Mouse (Mus musculus): ENCODE data around the gene Tnc.

Gene Tnc

DNA sequence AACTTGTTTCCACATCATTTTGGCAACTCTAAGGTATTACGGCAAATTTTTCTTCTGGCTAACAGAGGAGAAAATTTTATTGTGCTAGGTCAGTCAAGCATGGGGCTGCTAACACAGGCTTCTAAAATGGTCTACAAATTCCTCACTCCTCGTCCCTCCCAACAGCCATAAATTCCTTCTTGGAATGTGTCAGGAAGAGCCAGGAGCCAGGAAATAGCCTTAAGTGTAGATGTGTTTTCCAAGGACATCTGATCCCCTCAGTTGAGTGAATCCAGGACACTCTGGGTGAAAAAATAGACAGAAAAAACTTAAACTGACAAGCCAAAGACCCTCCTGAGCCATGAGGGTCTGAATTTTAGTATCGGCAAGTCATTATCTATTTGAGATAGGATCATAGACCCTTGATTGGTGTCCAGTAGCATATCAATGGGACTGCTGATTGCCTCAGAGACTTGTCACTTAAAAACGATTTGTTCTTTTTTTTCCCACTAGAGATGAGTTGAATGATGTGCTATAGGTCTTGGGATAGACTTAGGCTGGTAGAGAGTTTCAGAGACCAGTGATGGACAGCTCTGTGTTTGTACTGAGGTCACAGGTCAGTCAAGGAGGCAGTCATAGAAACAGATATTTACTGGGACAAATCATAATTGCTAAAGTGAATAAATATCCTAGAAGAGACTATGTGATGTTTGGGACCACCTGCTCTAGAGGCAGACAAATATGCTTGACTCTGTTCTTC lies 22.6 kb downstream of the Tnc start:
- no peak for DNase-seq (ENCODE audit: low read depth)

DNA sequence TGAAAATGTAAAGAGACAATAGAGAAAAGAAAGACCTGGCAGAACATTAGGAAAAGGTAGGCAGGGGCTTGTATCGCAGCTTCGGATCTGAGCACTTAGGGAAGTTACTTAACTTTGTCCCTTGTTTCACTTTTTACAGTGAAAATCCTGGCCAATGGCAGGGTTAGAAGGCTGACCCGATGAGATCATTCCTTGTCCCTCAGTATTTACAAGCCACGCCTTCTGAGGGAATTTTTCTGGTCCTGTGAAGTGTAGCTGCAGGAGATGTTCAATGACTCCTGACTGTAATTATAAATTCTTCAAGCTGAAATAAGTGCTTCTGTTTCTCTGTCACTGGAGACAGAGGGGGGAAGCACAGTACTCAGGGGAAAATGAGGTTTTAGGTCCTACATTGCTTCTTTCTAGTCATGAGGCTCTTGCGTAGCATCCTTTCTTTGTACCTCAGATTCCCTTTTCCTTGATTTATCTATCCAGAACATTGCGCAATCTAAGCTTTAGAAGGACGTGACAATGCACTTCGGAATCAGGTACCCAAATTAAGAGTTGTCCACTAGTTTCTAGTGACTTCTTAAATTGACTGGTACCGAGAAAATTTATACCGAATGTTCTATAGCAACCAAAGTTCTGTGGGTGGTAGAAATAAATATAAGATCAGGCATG lies 25.8 kb downstream of the Tnc start:
- no peak for DNase-seq (ENCODE audit: low read depth)

DNA sequence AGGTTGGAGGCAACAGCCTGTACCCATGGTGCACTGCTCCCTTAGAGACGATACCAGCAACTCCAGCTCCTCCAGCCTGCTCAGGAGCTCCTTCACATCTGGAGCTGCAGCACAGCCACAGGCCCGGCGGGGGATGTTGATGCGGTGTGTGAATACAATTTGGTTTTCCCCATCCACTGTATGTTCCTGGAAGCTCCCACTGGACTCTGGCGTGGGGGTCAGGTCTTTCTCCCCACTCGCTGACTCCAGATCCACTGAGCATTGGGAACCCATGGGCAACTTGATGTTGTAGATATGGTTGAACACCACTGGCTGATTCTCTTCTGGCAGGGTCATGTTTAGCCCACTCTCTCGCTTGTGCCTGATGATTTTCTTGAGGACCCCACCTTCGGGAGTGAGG lies 26.7 kb downstream of the Tnc start:
- DNase-seq (ENCODE audit: low read depth) = no peak

DNA sequence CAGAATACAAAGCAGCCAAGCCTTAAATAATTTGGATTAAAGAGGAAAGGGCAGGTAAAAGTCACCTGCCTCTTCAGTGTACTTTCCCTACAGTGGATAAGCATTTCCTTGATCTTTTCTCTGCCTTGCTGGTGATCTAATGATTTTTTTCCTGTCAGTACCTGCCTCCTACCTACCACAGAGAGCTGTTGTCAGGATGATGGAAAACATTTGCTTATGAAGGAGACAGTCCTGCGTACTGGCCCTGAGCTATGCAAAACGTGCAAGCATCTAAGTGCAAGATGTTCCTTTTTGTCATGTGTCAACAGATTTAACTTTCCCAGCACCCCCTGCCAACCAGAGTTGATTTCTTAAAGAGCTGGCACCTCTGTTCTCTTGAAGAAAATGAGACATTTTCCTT lies 35.5 kb downstream of the Tnc start:
- DNase-seq (ENCODE audit: low read depth) = no peak

DNA sequence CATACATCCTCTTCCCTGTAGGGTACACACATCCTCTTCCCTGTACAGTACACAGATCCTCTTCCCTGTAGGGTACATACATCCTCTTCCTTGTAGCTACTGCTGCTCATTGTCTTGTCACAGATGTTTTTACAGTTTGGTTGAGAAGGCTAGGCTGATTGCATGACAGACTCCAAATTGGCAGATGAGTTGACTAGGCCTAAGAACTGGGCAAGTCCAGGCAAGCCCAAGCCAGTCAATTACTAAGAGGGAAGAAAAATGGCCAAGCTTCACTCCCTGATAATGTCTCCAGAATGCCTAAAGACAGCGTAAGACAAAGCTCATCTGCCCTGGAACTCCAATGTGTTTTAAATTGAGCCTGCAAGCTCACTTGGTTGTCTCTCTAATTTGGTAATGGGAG lies 36.9 kb downstream of the Tnc start:
- DNase-seq (ENCODE audit: low read depth) = no peak

DNA sequence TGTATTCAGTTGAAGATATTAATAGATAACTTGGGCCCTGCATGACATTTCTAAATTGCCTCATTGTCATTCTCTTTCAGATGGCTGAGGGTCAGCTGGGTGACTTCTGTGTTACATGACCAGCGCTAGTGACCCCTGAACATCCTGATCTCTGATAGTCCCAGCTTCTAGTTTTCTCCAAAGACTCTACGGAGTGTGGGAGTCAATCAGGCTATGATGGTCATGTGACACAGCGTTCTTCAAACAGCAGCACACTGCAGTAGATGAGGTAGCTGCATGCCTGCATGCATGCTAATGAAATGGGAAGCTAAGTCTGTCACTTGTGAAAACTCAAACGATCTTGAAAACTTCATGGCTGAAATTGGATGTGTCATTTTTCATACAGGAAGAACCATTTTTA lies 41.6 kb downstream of the Tnc start:
- no peak for DNase-seq (ENCODE audit: low read depth)

DNA sequence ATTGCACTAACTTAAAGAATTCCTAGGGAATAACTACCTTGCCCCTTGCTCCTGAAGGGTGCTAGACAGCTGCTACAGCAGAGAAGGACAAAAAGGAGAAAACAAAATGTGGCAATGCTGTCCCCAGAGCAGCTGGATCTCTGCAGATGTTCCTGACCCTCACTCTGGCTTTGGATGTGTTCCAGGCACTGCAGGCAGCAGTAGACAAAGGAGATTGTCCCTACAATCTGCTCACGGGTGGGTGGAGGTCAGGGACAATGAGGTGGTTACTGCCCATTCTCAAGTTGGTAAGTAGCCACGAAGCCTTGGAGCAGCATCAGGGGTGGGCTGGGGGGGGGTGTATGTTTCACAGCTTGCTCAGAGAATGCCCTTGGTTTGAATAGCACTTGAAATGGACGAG lies 43.1 kb downstream of the Tnc start:
- no peak for DNase-seq (ENCODE audit: low read depth)

DNA sequence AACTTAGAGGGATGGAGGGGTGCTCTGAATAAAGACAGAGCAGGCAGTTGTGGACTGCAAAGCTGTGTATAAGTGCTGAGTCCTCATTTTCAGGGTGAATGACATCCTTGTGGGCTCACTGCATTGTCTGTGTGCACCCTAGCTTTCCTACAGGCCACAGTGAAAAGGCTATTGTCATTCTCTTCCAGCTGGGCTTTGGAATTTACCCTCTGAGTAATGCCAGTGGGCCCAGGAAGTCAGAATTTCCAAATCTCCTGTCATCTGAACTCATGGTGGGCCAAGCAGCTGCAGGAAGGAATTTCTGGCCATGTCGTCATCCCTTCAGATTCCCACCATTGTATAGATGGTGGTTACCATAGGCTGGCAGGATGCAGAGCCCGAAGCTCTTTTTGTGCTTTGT lies 44.6 kb downstream of the Tnc start:
- no peak for DNase-seq (ENCODE audit: low read depth)

DNA sequence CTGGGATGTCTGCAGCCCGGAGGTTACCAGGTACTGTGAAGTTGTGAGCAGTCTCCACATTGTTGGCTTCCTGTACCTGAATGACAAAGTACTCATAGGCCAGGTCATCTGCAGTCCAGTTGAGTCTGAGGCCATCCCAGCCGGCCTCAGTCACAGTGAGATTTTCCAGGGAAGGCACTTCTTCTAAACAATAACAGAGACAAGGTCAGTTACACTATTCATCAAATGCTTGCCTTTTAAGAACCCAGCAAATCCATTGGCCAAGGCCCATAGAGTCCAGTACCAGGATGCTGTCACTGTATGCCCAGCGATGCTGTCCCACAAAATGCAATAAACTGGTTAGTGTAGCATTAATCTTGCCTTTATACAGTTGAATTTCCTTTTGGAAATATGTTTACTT lies 46.0 kb downstream of the Tnc start:
- DNase-seq (ENCODE audit: low read depth) = no peak

DNA sequence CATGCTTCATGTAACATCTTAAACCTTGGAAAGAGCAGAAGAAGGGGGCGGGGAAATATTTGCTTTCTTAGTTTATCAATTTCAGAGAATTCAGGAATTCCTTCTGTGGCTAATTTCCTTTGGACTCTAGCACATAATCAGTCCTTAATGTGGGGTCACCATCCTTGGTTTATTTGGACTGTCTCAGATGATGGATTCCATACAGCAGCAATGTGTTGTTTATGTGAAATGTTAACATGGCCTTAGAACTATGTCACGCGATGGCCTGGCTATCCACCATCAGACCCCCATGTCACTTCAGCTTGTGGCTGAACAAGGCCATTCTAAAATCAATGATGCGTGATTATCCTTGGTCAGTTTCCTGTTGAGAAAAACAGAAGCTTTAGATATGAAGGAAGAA lies 46.5 kb downstream of the Tnc start:
- DNase-seq (ENCODE audit: low read depth) = no peak

DNA sequence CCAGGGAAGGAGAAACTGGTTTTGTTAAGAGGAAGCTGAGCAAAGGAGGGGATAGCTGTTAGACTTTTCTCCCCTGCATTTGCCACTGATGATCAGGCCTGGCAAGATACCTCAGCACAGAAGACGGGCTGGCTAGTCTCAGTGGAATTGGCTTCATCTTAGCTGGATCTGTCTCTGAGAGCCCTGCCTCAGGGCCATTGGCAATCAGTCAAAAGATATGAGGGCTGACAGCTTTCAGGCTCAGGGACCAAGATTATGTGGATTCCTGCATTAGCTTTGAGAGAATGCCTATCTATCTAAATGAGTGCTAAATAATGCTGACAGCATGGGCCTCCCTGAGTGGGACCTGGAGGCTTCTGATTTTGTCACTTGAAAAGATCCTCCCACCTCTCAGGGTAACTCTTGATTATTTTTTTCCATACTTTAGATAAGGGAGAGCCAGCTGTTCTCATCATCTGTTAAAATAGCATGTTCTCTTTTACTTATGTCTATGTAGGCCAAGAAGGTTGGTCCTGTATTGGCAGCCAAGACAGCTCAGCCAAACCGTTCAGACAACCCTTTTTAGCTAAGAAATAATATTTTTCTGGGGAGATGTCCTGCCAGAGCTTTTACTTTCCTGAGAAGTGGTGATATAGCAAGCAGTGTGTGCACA lies 53.2 kb downstream of the Tnc start:
- no peak for DNase-seq (ENCODE audit: low read depth)

DNA sequence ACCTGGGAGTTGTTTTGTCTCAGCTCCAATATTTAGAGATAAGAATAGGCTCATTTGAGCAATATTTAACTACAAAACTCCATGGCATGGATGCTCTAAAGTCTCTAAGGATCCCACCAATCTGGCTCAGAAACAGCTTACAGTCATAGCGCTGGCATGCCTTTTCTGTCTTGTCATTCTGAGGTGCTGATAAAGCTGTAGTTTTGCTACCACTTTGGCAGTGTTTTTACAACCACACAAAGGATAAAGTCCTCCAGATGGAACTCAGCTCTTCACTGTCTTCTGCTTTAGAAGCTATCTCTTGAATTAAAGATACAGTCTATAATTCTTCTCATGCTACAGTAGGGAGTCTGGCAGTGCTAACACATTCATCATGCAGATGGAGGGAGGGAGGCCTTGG lies 56.6 kb downstream of the Tnc start:
- DNase-seq (ENCODE audit: low read depth) = no peak

DNA sequence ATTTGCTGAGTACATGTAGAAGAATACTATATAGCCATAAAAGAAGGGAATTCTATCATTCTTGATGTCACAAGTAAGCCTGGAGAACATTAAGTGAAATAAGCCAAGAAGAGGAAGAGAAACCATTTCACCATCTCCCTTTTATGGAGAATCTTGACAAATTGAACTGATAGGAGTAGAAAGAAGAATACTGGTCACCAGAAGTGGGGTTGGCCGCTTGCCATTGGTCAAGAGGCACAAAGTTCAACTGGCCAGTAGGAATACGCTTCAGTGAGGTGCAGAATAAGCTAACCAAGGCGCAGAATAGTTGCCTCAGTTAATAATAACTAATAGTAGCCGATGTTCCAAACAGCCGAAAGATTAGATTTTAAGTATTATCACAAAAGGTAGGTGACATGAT lies 58.7 kb downstream of the Tnc start:
- DNase-seq (ENCODE audit: low read depth) = no peak

DNA sequence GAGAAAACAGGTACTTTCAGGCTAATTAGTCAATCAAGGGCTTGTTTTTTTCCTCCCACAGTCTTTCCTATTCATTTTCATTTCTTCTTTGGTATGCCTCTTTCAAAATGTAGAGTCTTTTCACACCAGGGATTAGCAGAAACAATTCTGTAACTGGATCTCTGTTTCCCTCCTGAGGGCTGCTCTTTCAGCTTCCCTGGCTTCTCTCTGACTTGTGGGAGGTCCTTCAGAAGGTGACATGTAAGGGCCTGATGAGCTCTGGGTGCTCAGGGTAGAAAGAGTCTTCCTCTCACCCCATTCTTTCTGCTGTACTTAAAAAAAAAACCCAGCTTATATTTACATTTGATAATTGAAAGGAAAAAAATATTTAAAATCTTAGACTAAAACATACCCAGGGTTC lies 60.2 kb downstream of the Tnc start:
- no peak for DNase-seq (ENCODE audit: low read depth)

DNA sequence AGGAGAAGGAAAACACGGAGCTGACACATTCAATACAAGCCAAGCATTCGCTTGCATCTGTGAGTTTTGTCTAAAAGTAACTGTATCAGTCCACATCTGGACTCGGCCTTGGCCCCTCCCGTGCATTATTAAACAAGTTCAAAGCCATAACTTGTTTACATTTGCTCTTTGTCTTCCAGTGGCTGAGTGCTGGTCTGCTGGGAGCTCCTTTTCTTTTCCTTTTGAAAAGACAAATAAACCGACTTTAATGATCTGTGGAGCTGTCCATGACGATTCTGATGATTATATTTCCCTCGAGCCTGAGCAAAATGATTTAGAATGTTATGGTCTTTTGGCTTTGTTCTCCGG lies 63.7 kb downstream of the Tnc start:
- DNase-seq (ENCODE audit: low read depth) = no peak

DNA sequence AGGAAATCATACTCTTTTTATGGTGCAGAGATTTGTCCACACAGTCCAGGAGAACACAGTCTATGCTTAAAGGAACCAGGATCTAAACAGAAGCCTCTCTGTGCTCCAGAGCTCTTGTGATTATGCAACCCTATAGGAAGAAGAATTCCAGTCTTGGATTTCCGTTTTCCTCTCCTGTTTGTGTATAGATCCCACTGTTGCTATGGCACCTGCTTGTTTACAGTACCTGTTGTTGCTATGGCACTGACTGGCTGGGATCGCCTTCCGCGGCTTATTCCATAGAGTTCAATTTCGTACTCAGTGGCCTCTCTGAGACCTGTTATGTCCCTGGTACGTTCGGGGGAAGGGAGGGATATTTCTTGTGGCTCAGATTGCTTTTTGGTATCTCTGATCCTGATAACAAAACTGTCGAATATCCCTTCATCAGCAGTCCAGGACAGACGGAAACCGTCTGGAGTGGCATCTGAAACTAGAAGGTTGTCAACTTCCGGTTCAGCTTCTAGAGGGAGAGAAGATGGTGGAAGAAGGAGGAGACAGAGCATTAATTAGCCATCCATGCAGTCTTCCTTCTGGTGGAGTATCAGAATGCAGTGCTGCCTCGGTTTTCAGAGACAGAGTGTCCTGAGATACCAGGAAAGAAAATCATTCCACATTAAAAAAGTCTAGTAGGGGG lies 64.3 kb downstream of the Tnc start:
- DNase-seq (ENCODE audit: low read depth) = no peak

DNA sequence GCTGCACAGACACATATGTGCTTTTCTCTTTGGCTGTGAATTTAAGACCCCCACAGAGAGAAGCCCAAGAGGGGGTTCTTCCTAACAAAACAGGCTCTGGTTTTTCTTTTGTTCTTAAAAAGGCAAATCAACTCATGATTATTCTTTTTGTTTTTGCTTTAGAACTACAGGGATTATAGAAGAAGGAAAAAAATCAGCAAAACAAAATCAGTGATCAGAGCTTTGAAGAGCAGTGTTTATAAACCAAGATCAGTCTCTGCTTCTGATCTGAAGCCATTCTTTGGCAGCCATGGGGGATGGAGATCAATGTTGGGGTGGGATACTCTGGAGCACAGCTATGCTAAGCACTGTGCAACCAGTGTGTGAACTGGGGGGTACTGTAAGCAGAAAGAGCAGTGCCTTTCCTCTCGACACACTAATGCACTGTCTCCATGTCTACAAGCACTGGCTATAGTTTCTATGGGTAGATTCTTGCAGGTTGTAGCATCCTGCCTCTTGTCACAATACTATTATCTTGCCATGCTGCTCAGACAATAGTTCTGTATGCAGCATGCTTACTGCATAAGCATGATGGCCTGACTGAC lies 66.5 kb downstream of the Tnc start:
- DNase-seq (ENCODE audit: low read depth) = no peak

DNA sequence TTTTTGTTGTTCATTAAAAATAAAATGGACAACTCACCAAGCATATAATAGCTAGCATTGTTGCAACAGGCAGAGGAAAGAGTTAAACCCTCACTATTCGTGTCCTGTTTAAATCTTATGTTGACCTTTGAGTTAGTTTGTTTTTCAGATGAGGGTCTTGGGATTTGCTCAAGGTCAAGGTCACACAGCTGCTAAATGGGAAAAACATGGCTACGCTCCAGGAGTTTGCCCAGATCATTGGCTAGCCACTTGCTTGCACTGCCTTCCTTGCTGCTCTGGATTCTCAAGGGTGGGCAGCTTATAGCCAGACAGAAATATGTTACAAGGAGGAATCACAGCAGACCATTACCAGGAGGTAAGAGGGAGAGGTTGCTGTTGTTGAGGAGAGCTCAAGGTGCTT lies 67.2 kb downstream of the Tnc start:
- no peak for DNase-seq (ENCODE audit: low read depth)

DNA sequence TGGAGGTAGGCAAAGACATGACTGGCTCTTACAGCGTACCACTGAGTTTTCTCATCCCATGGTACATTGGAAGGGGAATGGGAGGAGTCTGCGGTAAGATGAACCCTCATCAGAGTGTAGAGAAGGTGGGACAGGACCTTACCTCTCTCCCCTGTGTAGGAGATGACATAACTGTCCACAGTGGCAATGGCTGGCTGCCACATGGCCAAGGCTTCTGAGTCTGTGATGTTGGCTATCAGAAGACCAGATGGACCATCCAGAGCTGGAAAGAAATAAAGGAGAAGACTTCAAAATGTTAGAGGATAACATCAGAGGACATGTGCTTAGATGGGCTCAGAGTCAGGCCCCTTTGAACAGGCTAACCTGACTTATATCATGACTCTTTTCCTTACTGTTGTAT lies 74.3 kb downstream of the Tnc start:
- DNase-seq (ENCODE audit: low read depth) = no peak

DNA sequence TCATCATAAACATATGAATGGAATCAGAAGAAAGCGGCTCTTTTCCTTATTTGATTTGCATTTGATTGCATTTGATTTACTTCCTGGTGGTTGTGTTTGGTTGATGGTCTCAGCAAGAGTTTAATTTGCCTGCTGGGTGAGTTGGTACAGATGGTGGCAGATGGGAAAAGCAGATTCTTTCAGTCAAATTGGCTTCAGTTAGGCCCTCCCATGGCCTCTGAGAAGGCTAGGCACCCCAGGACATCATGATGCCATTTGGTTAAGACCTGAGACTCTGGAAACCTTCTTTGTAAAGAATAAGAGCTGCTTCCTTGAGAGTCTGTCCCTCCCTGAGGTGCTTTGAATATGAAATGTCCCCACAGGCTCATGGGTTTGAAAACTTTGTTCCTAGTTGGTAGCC lies 75.1 kb downstream of the Tnc start:
- no peak for DNase-seq (ENCODE audit: low read depth)

DNA sequence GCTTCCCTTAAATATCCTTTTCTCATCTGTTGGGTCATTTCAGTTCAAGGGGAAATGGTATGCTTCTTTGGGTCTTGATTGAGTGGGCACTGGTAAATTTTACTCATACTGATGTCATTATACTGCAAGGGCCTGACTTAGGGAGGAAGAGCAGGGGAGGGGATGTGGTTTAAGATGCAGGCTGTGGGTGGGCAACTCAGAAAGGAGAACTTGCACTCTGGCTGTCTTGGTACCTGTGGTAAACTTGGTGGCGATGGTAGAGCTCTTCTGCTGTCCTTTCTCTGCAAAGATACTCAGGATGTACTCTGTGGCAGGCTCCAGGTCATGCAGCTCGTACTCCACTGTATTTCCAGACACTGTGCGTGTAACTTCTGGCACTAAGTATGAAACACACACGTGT lies 75.9 kb downstream of the Tnc start:
- DNase-seq (ENCODE audit: low read depth) = no peak

DNA sequence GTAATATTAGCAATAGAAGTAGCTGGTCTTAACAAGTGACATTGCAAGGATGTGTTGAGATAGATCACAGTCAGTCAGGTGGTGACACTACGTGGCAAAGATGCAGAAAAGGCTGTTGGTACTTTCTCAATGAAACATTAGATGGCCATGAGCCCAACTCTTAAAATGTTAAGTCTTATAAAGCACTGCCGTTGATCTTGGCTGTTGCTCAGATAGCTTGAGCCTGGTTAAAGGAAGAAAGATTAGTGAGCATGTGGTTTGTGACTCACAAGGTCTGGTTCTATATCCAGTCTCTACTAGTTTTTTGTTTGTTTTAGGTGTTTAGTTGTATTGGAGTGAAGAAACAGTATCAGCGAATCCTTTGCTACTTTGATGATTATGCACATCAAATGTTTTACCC lies 76.9 kb downstream of the Tnc start:
- peak; percentile 45 for DNase-seq (ENCODE audit: low read depth)

DNA sequence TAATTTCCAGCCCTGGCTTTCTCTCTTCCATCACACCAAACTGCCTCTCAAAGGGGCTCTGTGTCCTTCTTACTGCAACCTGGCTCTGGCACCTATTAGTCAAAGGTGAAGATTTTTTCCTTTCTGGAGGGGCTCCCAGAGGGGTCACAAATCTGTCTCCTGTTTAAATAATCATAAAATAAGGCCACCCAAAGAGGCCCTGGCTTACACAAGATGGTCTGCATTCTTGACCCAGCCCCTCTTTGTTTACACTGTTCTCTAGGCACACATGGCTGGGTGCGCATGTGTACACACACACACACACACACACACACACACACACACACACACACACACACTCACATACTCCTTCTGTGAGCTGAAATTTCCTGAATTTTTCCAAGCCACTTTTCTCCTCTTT lies 83.4 kb downstream of the Tnc start:
- no peak for DNase-seq (ENCODE audit: low read depth)

Measured in fibroblast of lung, adult 2 months (primary cell).